Mouse (Mus musculus) liver, adult 2 months (tissue): ENCODE measurements around the gene Olfr1313.

Experiments used
- CTCF ChIP-seq: fragments of 200-500 bp; IDR thresholded peaks from 2 replicates; pipeline ENCODE4 v1.5.1; 2011; ENCODE audit warnings: low read depth, low read length, control low read depth
- POLR2A ChIP-seq: fragments of 200-500 bp; IDR thresholded peaks from 2 replicates; pipeline ENCODE4 v1.6.1; 2011; ENCODE audit warnings: low read length, control low read depth; ENCODE audit not compliant: insufficient read depth; ENCODE audit errors: extremely low read depth

GRCm38 (mm10) chr2:112115340-112115739, 37.7 kb upstream of the Olfr1313 start, which contains the start of gene Olfr1315-ps1:
- TF ChIP-seq POLR2A (no peak), CTCF (no peak)
